Mouse (Mus musculus): ENCODE results near the gene Tmem14c. TPM values are rescaled to one million over a fixed set of nuclear protein-coding genes. Genes with fewer than 3 reads are reported as not detected.

Gene Tmem14c
- 130 TPM for polyA plus RNA-seq (2014; fragmentation: Illumina TruSeq; extraction: RNeasy Lipid Tissue Mini Kit (QIAGEN cat#74804); ENCODE audit: insufficient read depth, low read depth, low replicate concordance)

DNA sequence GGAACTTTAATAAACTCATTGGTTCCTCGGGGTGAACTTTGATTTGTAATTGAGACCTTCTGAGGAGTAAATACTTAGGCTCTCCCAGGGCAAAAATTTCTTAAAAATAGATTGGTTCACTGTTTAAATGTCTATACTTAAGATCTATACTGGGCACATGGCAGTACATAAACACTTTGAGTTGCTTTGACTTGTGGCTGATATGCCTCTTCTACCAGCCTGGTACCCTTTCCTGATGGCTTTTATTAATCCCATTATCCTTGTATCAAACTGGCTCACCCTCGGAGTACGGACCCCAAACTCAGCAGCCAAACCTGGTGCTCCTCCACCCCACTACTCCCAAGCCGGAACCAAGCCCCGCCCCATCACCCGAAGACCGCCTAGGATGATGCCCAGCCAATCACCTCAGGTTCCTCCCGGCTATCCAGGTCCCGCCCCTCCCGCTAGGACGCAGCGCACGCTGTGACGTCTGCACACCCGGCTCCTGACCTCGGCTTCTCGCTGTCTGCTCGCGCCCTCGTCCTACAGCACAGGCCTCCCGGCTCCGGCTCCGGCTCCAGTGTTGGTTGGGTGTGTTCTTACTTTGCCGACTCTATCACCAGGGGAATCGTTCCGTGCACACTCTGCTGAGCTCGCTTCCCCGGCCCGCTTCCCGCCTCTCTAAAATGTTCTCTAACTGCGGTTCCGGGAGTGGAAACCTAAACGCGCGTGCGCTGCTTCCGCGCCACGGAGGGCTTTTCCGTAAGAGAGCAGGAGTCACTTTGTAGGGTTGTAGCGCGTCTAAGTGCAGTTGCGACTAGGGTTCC lies at the start of gene Tmem14c:
Tmem14c (plus strand) TSS at position 464 of the 806 bp plus-strand sequence.

GRCm38 (mm10) chr13:41000926-41001639 lies 15.0 kb upstream of the Tmem14c start, which contains the start of gene Pak1ip1:
Gene Pak1ip1 (plus strand): TSS chr13:41001023.

Other genes starting within 250 kb of the Tmem14c start
- gene Gcnt2, start 156.5 kb upstream of the Tmem14c start, polyA plus RNA-seq (2014; fragmentation: Illumina TruSeq; extraction: RNeasy Lipid Tissue Mini Kit (QIAGEN cat#74804); ENCODE audit: insufficient read depth, low read depth, low replicate concordance): 22.7 TPM
- gene Pak1ip1, start 15.3 kb upstream of the Tmem14c start, polyA plus RNA-seq (2014; fragmentation: Illumina TruSeq; extraction: RNeasy Lipid Tissue Mini Kit (QIAGEN cat#74804); ENCODE audit: insufficient read depth, low read depth, low replicate concordance): 45.3 TPM
- gene Mak, start 63.4 kb downstream of the Tmem14c start, polyA plus RNA-seq (2014; fragmentation: Illumina TruSeq; extraction: RNeasy Lipid Tissue Mini Kit (QIAGEN cat#74804); ENCODE audit: insufficient read depth, low read depth, low replicate concordance): 3.2 TPM
- 0.08 TPM for gene Gcm2, start 94.7 kb downstream of the Tmem14c start, polyA plus RNA-seq (2014; fragmentation: Illumina TruSeq; extraction: RNeasy Lipid Tissue Mini Kit (QIAGEN cat#74804); ENCODE audit: insufficient read depth, low read depth, low replicate concordance)
- gene Sycp2l, start 98.0 kb downstream of the Tmem14c start, polyA plus RNA-seq (2014; fragmentation: Illumina TruSeq; extraction: RNeasy Lipid Tissue Mini Kit (QIAGEN cat#74804); ENCODE audit: insufficient read depth, low read depth, low replicate concordance): not detected
- gene Elovl2, start 204.1 kb downstream of the Tmem14c start, polyA plus RNA-seq (2014; fragmentation: Illumina TruSeq; extraction: RNeasy Lipid Tissue Mini Kit (QIAGEN cat#74804); ENCODE audit: insufficient read depth, low read depth, low replicate concordance): not detected
- 8.9 TPM for gene Smim13, start 233.6 kb downstream of the Tmem14c start, polyA plus RNA-seq (2014; fragmentation: Illumina TruSeq; extraction: RNeasy Lipid Tissue Mini Kit (QIAGEN cat#74804); ENCODE audit: insufficient read depth, low read depth, low replicate concordance)